Mouse (Mus musculus) right cerebral cortex, postnatal 36 days (tissue): ENCODE measurements around the gene Tmem135.

ENCODE experiments used
- DNase-seq, 2 experiments: peaks; one replicate each; pipeline ENCODE4 v3.0.0; 2022; ENCODE audit warnings: low spot score in 2 of 2, mixed read lengths in 1 of 2

Gene Tmem135

GRCm38 (mm10) chr7:89382892-89383291 lies 21.1 kb downstream of the Tmem135 start:
- DNase-seq = no peak

GRCm38 (mm10) chr7:89380935-89381705 lies 22.9 kb downstream of the Tmem135 start:
- no peak for DNase-seq

- no peak for DNase-seq
Observed at GRCm38 (mm10) chr7:89371623-89372295, 32.3 kb downstream of the Tmem135 start.

GRCm38 (mm10) chr7:89370917-89371316 lies 33.1 kb downstream of the Tmem135 start:
- no peak for DNase-seq

- no peak for DNase-seq
Observed at GRCm38 (mm10) chr7:89370086-89370485, 33.9 kb downstream of the Tmem135 start.

- no peak for DNase-seq
Observed at GRCm38 (mm10) chr7:89367643-89368042, 36.4 kb downstream of the Tmem135 start.

GRCm38 (mm10) chr7:89365135-89365880 lies 38.7 kb downstream of the Tmem135 start:
- peak; percentile 9 to 12 for DNase-seq

- no peak for DNase-seq
Observed at GRCm38 (mm10) chr7:89363975-89364374, 40.0 kb downstream of the Tmem135 start.

GRCm38 (mm10) chr7:89356307-89356706 lies 47.7 kb downstream of the Tmem135 start:
- no peak for DNase-seq

GRCm38 (mm10) chr7:89355519-89356255 lies 48.3 kb downstream of the Tmem135 start:
- DNase-seq = no peak

- no peak for DNase-seq
Observed at GRCm38 (mm10) chr7:89342021-89342420, 62.0 kb downstream of the Tmem135 start.

- DNase-seq = no peak
Observed at GRCm38 (mm10) chr7:89339808-89340207, 64.2 kb downstream of the Tmem135 start.

- DNase-seq = no peak
Observed at GRCm38 (mm10) chr7:89339142-89339435, 64.9 kb downstream of the Tmem135 start.

- DNase-seq = peak; percentile 87 to 88
Observed at GRCm38 (mm10) chr7:89338350-89339141, 65.5 kb downstream of the Tmem135 start.

GRCm38 (mm10) chr7:89337711-89338349 lies 66.2 kb downstream of the Tmem135 start:
- DNase-seq = no peak

GRCm38 (mm10) chr7:89336434-89336833 lies 67.6 kb downstream of the Tmem135 start:
- DNase-seq = no peak

- no peak for DNase-seq
Observed at GRCm38 (mm10) chr7:89335316-89335715, 68.7 kb downstream of the Tmem135 start.

GRCm38 (mm10) chr7:89329896-89330295 lies 74.1 kb downstream of the Tmem135 start:
- DNase-seq = no peak

GRCm38 (mm10) chr7:89327731-89328130 lies 76.3 kb downstream of the Tmem135 start:
- no peak for DNase-seq

GRCm38 (mm10) chr7:89326761-89327160 lies 77.3 kb downstream of the Tmem135 start:
- DNase-seq = no peak

- DNase-seq = no peak
Observed at GRCm38 (mm10) chr7:89326202-89326601, 77.8 kb downstream of the Tmem135 start.
